Mouse (Mus musculus) cerebellum, adult 9-10 months (tissue): ENCODE results near the gene Abraxas1.
A peak's percentile ranks its signal among the peaks of the same experiment; 100 is the strongest.

Experiments
- DNase-seq: peaks from one replicate; pipeline ENCODE4 v3.0.0; 2022

The Abraxas1 gene

DNA sequence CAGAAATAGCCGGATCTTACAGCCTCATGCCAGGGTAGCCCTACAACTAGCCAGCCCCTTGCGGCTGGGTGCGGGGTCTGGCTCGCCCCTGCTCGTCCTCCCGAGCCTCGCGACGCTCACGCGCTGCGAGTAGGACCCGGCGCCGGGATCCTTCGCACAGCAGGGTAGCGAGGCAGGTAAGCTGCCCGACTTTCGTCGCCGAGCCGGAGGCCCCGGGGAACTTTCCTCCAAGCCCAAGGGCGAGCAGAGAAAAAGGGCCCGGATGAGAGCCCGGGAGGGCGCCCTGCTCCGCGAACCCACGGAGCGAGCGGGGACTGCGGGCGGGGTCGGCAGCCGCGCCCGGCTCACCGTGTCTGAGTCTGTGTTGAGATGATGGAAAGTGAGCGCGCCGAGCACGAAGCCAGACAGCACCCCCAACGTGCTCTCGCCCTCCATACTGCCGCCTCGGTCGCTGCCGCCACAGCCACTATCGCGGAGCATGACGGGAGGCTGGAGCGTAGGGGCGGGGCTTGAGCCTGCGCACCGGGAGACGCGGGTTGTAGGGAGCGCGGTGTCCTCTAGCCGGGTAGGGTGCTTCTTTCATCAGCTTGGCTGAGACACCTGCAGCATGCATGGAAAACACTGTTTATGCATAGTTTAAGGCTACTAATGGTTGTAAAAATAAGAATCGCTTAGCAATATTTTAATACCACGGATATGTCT is at the start of gene Abraxas1:
TSS of gene Abraxas1 (minus strand) at position 483 of the 702 bp plus-strand sequence.
- peak; percentile 84 for DNase-seq

DNA sequence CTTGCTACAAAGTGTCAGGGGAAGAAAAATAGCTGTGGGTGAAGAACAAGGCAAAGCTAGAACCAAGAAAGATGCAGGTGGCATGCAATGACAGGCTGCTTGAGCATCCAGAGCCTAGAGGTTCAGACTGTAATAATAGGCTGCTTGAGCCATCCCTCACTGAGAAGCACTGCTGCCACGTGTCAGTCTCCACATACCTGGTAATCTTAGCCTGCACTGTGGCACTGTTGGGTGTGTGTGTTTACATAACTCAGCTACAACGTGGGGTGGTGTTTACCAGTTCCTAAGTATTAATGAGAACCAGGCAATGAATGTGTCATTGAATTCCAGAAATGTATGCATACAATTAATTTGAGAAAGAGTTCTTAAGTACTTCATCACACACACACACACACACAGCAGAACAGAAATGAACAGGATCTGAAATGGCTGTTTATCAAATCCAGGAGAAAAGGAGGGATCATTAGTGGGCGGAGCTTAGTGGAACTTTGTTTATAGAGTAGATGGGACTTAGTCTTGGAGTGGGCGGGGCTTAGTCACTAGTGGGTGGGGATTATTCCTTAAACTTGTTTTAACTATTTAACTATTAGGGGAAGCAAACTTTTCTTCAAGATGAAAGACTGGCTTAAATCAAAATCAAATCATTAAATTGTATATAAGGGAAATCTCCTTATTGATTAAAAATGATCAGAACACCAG is 48.6 kb upstream of the Abraxas1 start:
- DNase-seq, result no peak

DNA sequence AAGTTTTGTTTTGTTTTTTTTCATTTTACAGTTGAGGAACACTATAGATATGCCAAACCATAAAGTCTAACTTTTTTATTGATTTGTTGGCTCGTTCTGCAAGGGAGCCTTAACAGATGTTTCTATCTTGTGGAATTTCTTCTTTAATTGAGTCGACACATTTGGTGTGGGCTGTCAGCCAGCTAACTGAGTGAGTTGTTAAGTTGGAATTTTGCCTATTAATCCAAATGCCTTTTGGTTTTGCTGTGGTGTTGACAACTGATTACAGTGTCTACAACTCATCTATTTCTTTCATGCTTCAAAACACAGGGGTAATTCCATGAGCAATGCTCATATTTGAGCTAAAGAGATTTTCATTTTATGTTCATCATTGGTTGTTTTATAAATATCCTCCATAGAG is 45.4 kb upstream of the Abraxas1 start:
- DNase-seq, result no peak

DNA sequence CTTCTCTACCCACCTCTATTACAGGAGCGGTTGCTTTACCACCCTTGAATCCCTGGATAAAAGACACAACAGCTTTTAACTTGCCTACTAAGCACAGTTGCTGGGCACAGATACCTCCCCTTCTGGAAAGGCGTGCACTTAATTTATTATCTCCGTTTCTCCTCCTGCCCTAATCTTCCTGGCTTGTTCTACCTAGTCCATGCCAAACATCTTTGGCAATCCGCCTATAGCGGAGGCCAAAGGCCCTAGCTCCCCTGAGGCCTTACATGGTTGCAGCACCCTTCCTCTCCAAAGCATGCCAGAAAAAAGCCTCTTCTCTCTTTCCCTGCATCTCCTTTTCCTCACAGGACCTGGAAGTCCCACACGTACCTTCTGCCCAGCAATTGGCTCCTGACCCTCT is 43.7 kb upstream of the Abraxas1 start:
- DNase-seq, result no peak

DNA sequence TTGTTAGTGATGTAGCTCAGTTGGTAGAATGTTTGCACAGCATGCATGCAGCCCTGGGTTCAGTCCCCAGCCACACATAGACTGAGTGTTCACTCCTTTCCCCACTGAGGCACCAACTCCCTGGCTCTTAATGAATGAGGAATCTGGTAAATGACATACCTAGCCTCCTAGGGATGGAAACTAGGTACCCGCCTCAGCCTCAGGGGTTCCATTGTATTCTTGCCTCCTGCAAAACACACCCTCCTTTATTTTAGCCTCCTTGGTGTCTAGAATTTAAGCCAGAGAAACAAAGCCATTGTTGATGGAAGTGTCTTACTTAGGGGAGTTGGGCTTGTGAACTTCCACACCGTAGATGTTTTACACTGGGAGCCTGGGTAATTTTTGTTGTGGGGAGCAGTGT is 42.3 kb upstream of the Abraxas1 start:
- no peak for DNase-seq

DNA sequence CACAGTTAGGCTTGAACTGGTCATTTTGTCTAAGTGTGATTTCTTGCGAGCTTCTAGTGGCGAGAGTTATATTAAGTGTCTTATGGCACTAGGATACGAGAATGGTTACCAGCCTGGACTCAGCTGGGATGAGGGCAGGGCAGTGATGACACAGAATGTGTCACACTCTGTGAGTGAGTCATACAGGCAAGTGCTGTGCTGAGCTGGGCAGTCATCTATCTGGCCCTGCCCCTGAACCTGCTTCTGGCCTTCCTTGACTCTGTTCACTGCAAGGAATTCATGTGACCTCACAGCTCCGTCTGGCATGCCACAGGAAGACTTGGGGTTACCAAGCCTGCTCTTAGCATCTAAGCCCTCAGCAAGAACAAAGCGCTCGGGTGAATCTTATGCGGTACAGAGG is 41.0 kb upstream of the Abraxas1 start:
- DNase-seq, result no peak

DNA sequence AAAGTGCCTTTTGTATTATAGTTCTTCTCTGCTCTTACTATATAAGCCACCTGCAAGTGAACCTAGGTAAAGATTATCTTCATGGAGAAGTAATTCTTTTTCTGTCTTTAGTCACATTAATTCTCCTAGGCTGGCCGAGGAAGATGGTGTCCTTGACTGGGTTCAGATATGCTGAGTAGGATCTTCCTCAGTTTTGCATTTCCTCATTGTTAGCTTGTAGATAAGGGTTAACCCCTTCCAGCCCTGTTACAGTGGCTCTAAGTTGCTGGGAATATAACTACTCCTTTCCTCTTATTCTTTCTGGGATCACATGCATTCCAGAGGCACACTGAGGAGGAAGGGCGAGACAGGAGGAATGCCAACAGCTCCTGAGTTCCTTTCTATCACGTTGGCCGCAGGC is 40.4 kb upstream of the Abraxas1 start:
- no peak for DNase-seq

DNA sequence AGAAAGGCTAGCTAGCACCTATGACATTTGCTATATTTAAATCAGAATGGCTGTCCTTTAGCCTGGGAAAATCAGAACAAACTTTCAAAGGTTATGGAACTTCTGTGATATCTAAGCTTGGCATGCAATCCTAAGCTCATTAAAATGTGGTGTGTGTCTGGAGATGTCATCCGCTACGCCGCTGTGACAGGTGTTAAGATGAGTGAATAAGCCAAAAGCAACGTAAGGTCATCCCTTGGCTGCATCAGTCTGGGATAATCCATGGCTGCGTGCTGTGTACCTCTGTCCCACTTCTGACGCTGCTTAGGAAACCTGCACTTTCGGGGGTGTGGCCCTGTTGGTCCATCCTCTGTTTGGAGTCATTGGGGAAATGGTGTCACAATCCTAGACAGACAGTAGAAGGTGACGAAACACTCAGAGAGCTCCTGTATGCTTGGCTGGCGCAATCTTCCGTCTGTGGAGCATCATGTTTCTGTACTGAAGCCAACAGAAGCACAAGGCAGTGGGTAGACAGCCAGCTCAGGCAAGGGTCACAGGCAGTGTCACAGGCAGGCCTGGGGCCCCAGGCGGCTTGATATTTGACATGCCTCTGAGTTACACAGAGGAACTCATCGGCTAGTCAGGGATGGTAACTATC is 39.8 kb upstream of the Abraxas1 start:
- no peak for DNase-seq

DNA sequence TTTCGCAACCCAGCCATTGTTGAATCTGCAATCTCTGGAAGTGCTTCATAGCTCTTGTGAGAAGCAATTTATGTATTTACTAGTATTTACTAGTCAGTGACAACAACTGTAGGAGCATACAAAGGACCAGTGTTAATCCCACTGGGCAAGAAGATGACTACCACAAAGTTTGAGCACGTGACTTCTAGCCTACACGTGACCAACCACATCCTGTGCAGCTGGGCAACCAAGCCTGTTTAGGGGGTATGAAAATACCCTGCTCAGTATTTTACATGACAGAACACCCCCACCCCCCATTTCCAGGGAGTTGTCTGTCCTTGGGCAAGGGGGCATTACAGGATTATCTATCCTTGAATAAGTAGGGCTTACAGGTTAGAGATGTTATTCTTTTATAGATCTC is 35.8 kb upstream of the Abraxas1 start:
- DNase-seq, result no peak

DNA sequence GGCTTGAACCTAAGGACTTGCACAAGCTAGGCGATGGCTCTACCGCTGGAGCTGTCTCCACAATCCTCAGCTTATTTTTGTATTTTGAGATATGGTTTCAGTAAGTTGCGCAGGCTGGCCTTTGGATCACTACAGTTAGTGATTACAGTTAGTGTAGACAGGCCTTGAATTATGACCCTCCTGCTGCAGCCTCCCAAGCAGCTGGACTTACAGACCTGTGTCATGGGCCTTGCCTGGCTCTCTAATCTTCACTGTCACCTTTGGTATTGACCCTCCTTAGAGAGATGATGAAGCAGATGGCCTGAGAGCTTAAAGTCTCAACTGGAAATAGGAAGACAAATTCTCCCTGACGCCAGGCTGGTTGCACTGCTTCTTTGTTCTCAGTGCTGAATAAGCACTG is 33.2 kb upstream of the Abraxas1 start:
- no peak for DNase-seq

DNA sequence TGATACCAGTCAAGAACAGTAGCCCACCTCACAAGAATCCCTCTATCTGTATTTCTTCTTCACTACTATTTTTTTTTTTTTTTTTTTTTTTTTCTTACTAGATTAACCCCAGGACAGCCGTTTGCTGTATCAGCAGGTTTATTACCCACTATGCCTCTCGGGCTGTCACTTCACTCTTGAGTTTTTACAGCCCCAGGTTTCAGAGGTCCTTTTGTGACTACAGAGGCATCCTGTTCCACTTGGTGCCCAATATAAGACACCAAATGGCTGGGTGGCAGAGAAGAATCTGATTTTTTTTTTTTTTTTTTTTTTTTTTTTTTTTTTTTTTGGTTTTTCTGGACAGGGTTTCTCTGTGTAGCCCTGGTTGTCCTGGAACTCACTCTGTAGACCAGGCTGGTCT is 26.4 kb upstream of the Abraxas1 start:
- no peak for DNase-seq

DNA sequence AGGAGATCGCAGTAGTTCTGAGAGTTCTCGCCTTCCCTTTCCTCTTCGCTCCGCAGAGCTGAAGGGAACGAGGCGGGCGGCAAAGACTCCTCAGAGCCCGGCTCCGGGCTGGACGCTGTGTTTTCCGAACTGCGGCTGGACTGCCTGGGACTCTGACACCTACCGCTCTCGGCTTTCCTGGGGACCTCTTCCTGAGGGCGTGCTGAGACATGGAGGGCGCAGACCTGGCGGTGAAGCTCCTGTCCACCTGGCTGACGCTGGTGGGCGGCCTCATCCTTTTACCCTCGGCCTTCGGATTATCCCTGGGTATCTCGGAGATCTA is 25.8 kb upstream of the Abraxas1 start:
- DNase-seq, result no peak

DNA sequence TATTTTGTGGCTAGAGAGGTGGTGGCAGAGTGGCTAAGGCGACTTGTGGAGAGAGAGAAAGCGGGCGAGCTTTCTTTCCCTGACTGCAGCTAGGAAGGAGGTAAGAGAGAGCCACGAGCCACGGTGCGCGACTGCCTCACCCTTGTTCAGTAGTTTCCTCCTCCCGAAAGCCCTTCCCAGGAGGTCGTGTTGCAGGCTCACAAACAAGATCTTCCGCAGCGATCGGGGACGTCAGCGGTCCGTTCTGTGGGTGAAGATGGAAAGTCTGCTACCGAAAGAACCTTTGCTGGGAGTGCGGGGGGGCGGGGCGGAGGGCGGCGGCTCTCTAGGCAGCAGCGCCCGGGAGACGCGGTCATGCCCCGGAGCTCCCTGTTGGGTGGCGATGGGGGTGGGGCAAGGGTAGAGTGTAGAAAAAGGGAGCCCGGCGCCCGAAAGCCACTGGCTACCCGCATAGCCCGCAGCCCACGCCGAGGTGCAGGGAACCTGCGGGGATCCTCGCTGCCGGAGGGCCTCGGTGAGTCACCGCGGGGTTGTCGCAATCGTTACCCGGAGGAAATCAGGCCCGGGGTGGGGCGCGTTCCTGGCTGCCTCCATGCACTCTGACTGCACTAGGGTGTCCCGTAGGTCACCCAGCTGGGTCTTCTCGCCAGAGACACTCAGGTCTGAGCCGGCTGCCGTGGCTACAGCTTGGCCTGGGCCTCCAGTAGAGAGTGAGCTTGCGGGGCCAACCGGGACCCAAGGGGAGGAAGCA is 25.3 kb upstream of the Abraxas1 start:
- peak; percentile 60 for DNase-seq

DNA sequence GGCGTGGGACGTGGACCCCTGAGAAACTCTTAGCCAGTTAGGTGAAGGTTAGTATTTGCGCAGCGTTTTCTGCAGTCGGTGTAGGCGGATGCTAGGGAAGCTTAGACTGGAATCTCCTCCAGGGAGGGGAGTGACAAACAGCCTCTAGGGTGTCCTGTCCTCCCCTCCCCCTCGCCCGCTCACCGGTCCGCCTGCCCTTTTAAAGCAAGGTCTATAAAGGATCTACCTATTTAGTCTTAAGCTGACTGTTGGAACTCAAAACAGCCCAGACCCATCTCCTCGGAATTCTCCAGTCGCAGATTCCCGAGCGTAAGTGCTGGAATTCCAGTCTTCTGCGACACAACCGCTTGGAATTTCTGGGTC is 24.7 kb upstream of the Abraxas1 start, which contains the start of gene Gpat3:
TSS of gene Gpat3 (plus strand) at position 229 of the 363 bp plus-strand sequence.
- peak; percentile 56 for DNase-seq

DNA sequence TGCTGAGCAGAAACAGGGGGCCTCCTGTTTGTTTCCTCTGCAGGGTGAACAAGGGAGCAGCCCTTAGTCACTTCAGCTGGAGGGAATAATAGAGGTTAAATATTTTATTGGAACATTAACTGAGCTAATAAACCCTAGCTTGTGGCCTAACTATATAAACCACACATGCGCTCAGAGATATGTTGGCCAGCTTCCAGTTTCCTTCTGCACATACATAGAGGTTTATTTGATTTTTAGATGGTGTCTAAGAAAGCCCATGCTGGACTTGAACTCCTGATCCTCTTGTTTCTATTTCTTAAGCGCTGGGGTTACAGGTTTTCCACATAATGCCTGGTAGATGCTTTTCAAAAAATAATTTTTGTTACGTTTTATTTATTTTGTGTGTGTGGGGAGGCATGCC is 23.7 kb upstream of the Abraxas1 start:
- no peak for DNase-seq

DNA sequence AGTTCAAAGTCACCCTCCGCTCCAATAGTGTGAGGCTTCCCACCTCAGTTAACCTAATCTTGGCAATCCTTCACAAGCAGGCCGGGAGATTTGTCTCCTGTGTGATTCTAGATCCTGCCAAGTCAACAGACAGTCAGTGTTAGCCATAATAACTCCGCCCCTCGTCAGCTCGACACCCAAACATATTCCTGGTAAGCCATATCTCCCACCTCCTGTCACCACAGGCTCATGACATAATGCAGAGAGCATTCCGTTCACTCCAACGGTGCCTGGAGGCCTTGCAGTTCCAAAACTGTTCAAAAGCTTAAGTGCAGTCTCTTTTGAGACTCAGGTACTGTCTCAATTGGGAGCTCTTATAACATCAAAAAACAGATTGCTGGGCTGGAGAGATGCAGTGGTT is 17.1 kb upstream of the Abraxas1 start:
- DNase-seq, result no peak

DNA sequence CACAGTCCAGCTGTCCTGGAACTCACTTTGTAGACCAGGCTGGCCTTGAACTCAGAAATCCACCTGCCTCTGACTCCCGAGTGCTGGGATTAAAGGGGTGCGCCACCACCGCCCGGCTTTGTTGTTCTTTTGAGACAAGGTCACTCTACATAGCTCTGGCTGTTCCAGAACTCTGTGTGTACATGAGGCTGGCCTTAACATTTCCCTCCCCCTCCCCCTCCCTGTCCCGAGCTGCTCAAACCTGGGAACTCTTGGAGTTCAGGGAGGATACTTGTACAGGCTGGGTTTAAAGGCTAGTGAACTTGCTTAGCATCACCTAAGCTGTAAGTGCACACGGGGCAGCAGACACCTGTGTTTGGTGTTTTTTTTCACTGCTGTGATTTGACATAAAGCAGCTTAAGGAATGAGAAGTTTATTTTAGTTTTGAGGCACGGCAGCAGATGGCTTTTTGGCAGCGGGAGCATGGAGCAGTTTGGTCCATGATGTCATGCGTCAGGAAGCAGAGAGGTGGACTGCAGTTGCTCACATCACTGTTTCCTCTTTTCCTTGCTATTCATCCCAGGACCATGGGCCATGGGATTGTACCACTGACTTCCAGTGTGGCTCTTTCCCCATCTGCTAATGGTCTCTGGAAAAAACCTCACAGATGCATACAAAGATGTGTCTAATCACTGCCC is 15.2 kb upstream of the Abraxas1 start:
- DNase-seq, result no peak

DNA sequence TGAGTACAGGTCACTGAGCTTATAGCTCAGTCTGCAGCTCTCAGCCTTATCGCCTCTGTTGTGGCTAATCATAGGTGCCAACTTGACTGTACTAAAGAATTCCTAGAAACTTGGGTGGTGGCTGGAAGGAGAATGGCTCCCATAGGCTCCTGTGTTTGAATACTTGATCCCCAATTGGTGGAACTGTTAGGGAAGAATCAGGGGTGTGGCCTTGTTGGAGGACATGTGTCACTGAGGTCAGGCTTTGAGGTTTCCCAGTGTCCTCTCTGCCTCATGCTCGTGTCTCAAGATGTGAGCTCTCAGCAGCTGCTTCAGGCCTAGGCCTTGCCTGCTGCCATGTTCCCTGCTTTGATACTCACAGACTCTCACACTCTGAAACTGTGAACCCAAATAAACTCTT is 13.1 kb upstream of the Abraxas1 start:
- no peak for DNase-seq

DNA sequence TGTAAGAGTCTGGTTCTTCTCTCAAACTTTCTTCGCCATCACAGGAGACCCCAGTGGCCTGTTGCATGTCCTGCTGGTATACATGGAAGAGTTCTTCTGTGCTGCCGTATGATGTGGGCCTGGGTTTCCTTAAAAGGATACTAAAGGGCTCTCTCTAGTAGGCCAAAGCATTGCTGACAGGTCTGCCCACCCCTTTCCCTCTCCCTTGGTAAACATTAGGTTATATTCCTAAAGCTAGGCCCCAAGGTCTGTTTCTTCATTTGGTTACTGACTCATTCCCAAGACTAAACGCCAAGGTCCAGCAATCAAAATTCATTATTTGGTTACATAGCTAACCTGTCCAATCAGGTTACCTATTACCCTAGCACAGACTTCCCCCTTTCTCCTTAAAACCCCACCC is 11.9 kb upstream of the Abraxas1 start:
- DNase-seq, result no peak

DNA sequence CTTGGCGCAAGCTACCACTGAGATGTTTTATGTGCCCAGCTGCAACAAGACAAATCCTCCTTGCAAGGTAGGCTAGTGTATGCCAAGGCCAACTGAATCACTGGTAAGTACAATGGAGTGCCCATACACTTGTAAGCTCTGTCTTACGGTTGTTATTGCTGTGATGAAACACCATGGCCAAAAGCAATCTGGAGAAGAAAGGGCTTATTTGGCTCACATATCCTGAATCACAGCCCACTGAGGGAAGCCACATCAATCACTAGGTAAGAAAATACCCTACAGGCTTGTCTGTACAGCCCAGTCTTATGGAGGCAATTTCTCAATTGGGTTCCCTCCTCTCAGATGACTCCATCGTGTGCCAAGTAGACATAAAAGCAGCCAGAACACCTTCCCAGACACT is 7.9 kb upstream of the Abraxas1 start:
- no peak for DNase-seq

DNA sequence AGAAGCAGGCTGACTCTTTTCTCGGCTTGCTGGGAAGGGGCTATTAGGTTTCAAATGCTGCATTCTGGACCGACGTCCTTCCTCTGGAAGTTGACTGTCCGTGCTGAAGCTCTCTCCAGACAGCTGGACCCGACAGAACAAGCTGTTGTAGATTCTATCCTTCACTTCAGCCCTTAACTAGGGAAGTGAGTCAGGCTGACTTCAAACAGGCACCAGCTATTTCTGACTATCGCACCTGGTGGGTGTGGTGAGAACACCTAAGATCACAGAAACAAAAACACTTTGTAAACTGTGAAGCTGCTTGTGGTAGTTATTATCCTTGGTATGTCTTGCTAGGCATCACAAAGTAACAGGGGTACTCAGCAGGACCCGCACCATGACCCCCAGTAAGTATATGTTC is 5.8 kb upstream of the Abraxas1 start:
- DNase-seq, result no peak

DNA sequence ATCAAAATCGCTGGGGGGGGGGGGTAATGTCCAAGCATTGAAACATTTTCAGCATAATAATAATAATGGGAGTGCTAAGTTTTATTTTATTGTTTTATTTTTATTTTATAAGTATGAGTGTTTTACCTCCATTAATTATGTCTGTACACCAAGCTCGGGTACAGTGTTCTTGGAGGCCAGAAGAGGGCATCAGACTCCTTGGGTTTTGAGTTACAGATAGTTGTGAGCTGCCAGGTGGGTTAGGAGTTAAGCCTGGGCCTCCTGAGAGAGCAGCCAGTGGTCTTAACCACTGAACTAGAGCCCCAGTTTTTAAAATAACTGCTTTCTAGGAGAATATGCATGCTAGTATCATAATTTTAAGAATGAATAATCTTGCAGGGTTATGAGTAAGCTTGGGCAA is 5.2 kb upstream of the Abraxas1 start:
- no peak for DNase-seq

DNA sequence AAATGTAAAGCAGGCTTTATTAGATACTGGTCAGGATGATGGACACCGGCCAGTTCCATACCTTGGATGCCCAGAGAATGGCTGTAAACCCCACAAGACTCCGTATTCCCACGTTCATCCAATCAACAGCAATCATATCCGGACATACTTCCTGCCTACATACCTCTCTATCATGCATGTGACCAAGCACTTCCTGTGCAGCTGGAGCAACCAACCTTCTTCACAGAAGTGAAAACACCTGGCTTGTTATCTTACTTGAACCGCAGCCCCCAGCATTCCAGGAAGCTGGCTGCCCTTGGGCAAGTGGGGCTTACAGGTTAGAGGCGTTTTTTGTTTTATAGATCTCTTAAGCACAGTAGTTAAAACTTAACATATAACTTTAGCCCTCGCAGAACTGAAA is 2.1 kb upstream of the Abraxas1 start:
- DNase-seq, result no peak
